Mouse (Mus musculus) c-Kit-positive CD71-positive TER-119-positive erythroid progenitor cells, embryonic 14.5 days (primary cell): ENCODE data around the gene Slco3a1.

Source experiments
- DNase-seq: peaks from one replicate; pipeline ENCODE4 v3.0.0-alpha.2; 2013; ENCODE audit warnings: low spot score

Gene Slco3a1

GRCm38 (mm10) chr7:74528182-74528581 lies 26.4 kb downstream of the Slco3a1 start:
- DNase-seq: no peak

GRCm38 (mm10) chr7:74527689-74528088 lies 26.9 kb downstream of the Slco3a1 start:
- DNase-seq: no peak

GRCm38 (mm10) chr7:74526030-74526429 lies 28.6 kb downstream of the Slco3a1 start:
- no peak for DNase-seq

GRCm38 (mm10) chr7:74525586-74525985 lies 29.0 kb downstream of the Slco3a1 start:
- no peak for DNase-seq

GRCm38 (mm10) chr7:74524188-74524971 lies 30.2 kb downstream of the Slco3a1 start:
- no peak for DNase-seq

GRCm38 (mm10) chr7:74523086-74523485 lies 31.5 kb downstream of the Slco3a1 start:
- DNase-seq: no peak

- DNase-seq: no peak
These were observed 32.3 kb downstream of the Slco3a1 start for GRCm38 (mm10) chr7:74522260-74522659.

- DNase-seq: no peak
These were observed 35.2 kb downstream of the Slco3a1 start for GRCm38 (mm10) chr7:74519386-74519785.

- no peak for DNase-seq
These were observed 35.8 kb downstream of the Slco3a1 start for GRCm38 (mm10) chr7:74518776-74519175.

- DNase-seq: no peak
These were observed 36.3 kb downstream of the Slco3a1 start for GRCm38 (mm10) chr7:74518255-74518654.

- no peak for DNase-seq
These were observed 43.9 kb downstream of the Slco3a1 start for GRCm38 (mm10) chr7:74510676-74511075.

- DNase-seq: no peak
These were observed 46.4 kb downstream of the Slco3a1 start for GRCm38 (mm10) chr7:74508205-74508604.

GRCm38 (mm10) chr7:74506856-74507255 lies 47.7 kb downstream of the Slco3a1 start:
- no peak for DNase-seq

- no peak for DNase-seq
These were observed 48.9 kb downstream of the Slco3a1 start for GRCm38 (mm10) chr7:74505635-74506034.

- DNase-seq: no peak
These were observed 53.4 kb downstream of the Slco3a1 start for GRCm38 (mm10) chr7:74501187-74501586.

- no peak for DNase-seq
These were observed 55.1 kb downstream of the Slco3a1 start for GRCm38 (mm10) chr7:74499470-74499869.

GRCm38 (mm10) chr7:74498266-74498980 lies 56.2 kb downstream of the Slco3a1 start:
- DNase-seq: no peak

GRCm38 (mm10) chr7:74497203-74497602 lies 57.4 kb downstream of the Slco3a1 start:
- no peak for DNase-seq

GRCm38 (mm10) chr7:74495451-74495850 lies 59.1 kb downstream of the Slco3a1 start:
- no peak for DNase-seq

- DNase-seq: no peak
These were observed 60.8 kb downstream of the Slco3a1 start for GRCm38 (mm10) chr7:74493775-74494174.

GRCm38 (mm10) chr7:74491683-74492355 lies 62.8 kb downstream of the Slco3a1 start:
- no peak for DNase-seq

- no peak for DNase-seq
These were observed 66.4 kb downstream of the Slco3a1 start for GRCm38 (mm10) chr7:74488141-74488540.

- DNase-seq: no peak
These were observed 66.9 kb downstream of the Slco3a1 start for GRCm38 (mm10) chr7:74487727-74488126.
